Mouse (Mus musculus) right cerebral cortex, adult 2 months (tissue): ENCODE results near the gene Gm17124.
"Not testable (repeated sequence)": the region's sequence is repeated elsewhere in the genome, so short reads cannot be mapped to it uniquely, and the experiment has no call there.

ENCODE experiments used
- DNase-seq, 2 experiments: peaks; one replicate each; pipeline ENCODE4 v3.0.0; 2021 to 2022; ENCODE audit warnings: low spot score in 2 of 2

Gene Gm17124

GRCm38 (mm10) chr14:42599782-42600181 lies at the start of gene Gm17124:
TSS of gene Gm17124 (minus strand) at chr14:42599882.
- DNase-seq, result not testable (repeated sequence)

DNA sequence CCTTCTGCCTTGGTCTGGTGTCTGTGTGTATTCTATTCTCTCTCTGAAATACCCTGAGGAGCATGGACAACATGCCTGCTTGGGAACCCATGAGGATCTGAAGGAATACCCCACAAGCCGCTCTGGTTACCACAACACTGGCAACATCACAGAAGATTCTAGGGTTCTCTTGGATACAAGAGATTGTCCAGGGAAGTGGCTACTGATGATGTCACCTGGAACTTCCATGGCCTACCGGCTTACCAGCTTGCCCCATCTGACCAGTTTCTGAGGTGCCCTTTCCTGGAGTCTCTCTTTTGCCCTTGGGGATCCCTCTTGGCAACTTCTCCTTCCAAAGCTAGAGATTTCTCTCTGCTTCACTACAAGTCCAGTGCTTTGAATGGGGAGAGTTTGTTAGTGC lies 42.1 kb upstream of the Gm17124 start, which contains the start of gene Gm3633:
TSS of gene Gm3633 (minus strand) at position 101 of the 400 bp plus-strand sequence.
- not testable (repeated sequence) for DNase-seq
